Mouse (Mus musculus): ENCODE measurements around the gene Snrpb2. TPM values are rescaled to one million over a fixed set of nuclear protein-coding genes. Genes with fewer than 3 reads are reported as not detected.

Gene Snrpb2
- polyA plus RNA-seq, 1 experiment from 2014 or later: 117 TPM

GRCm38 (mm10) chr2:143114716-143115115 lies 51.9 kb downstream of the Snrpb2 start:
- Histone ChIP-seq H3K27me3 (no peaks in the 10 kb centered on the region), H3K9me3 (no peaks in the 10 kb centered on the region), H3K4me3 (replicated peaks) (no peak overlapping the region), H3K9ac (no peak overlapping the region), H3K27ac (no peak overlapping the region), H3K4me1 (no peaks in the 10 kb centered on the region), H3K4me2 (no peak overlapping the region), H3K36me3 (replicated peaks) (no peaks in the 10 kb centered on the region)
- ATAC-seq (ENCODE audit: low FRiP score): no peak
- 79% methylated on average over 4 of the region's 4 CpGs for WGBS

GRCm38 (mm10) chr2:143117453-143117852 lies 54.6 kb downstream of the Snrpb2 start:
- Histone ChIP-seq H3K36me3 (replicated peaks) (no peaks in the 10 kb centered on the region), H3K9ac (no peak overlapping the region), H3K4me2 (no peak overlapping the region), H3K9me3 (no peaks in the 10 kb centered on the region), H3K4me1 (no peaks in the 10 kb centered on the region), H3K27ac (no peak overlapping the region), H3K27me3 (no peaks in the 10 kb centered on the region), H3K4me3 (replicated peaks) (no peak overlapping the region)
- WGBS: 63% methylated on average over 3 of the region's 3 CpGs
- no peak for ATAC-seq (ENCODE audit: low FRiP score)

GRCm38 (mm10) chr2:143118221-143118620 lies 55.4 kb downstream of the Snrpb2 start:
- H3K9ac ChIP-seq: no peak overlapping the region
- no peak for ATAC-seq (ENCODE audit: low FRiP score)
- no peak overlapping the region for H3K4me3 ChIP-seq (replicated peaks)
- 85% methylated on average over 7 of the region's 7 CpGs for WGBS
- no peaks in the 10 kb centered on the region for H3K27me3 ChIP-seq
- H3K36me3 ChIP-seq (replicated peaks): no peaks in the 10 kb centered on the region
- H3K4me2 ChIP-seq: no peak overlapping the region
- no peak overlapping the region for H3K27ac ChIP-seq
- H3K4me1 ChIP-seq: no peaks in the 10 kb centered on the region
- no peaks in the 10 kb centered on the region for H3K9me3 ChIP-seq

Other genes with a start within 250 kb of the Snrpb2 start
- gene Kif16b, start 161.5 kb upstream of the Snrpb2 start, polyA plus RNA-seq (2016; fragmentation: Nextera tagmentation; extraction: Ambion mirVana): 6.5 and 7.3 TPM in 2 replicates
- gene Otor, start 15.4 kb downstream of the Snrpb2 start, polyA plus RNA-seq (2016; fragmentation: Nextera tagmentation; extraction: Ambion mirVana): 3.5 and 3.7 TPM in 2 replicates